Mouse (Mus musculus): ENCODE data around the gene Atg9a. TPM values are rescaled to one million over a fixed set of nuclear protein-coding genes. Genes with fewer than 3 reads are reported as not detected.
A peak's percentile ranks its signal among the peaks of the same experiment; 100 is the strongest.
"Not testable (repeated sequence)": the region's sequence is repeated elsewhere in the genome, so short reads cannot be mapped to it uniquely, and the experiment has no call there.

The Atg9a gene
- total RNA-seq (2021) = 100 to 1,000 TPM; 110 to 115 TPM
- long read RNA-seq, experiment 1, full-length matches to known transcripts = 60 of 129 reads
- long read RNA-seq, experiment 1, partial matches to known transcripts = 46 of 129 reads
- long read RNA-seq, experiment 1, other reads (novel, unspliced or antisense) = 23 of 129 reads
- long read RNA-seq, experiment 2, full-length matches to known transcripts = 69 of 151 reads
- long read RNA-seq, experiment 2, partial matches to known transcripts = 39 of 151 reads
- long read RNA-seq, experiment 2, other reads (novel, unspliced or antisense) = 43 of 151 reads

DNA sequence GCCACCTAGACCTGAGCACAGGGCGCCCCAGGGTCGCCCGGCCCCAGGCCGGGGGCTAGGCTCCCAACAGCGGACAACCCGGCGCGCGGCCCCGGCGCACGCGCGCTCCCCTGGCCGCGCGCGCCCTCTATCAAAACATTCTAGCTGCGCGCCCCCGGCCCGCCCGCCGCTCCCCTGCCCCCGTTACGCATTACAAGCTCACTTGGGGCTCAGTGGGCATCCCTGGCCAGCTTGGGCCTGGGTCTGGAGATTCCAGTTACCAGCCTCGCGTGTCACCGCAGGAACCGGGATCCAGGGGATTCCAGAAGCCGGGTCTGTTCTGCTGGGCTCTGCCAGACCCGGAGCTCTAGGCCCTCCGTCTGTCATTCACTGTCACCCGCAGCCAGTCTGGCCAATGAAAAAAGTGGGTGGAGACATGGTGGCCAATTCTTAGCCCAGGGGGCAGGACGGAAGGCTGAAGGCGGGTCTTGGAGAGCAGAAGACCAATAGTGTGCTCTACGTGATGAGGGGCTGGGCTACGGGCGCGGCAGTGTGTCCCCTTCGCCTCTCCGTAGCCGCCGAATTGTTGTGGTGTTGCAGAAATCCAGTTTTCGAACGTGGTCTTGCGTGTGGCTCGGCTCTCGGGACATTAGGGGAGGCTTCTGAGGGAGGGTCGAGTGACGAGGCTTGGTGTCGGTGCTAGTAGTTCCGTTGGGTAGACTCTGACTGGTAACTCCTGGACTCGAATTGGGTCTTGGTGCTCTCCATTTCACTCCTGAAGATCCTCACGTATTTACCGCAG, at the start of gene Atg9a, which contains the start of gene Ankzf1:
Gene Atg9a (minus strand): TSS at position 575 of the 781 bp plus-strand sequence.
Gene Ankzf1 (plus strand): TSS at position 530 of the 781 bp plus-strand sequence.
- DNase-seq (ENCODE audit: low spot score in 2 of 2) = peak; percentile 91 to 98

DNA sequence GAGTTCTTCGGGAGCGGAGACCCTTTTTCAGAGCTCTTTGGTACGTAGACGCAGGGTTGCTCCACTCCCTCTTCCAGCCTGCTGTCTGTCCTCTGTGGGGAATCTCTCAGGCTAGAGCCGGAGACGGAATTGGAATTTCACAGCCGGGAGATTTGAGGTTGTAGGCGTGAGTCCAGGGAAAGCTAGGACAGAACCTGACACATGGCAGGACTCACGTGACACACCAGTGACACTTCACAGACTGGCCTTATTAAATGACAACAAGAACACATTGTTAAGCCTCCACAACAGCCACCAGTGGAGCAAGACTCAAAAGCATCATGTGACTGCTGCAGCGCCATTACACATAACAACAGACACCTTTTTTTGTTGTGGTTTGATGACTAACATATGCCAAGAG, 47.6 kb upstream of the Atg9a start:
- DNase-seq (ENCODE audit: low spot score in 2 of 2) = no peak

GRCm38 (mm10) chr1:75236117-75237050, 44.4 kb upstream of the Atg9a start, which contains the start of gene Dnajb2:
Dnajb2 (plus strand) TSS chr1:75236406.
- peak; percentile 72 to 86 for DNase-seq (ENCODE audit: low spot score in 2 of 2)

DNA sequence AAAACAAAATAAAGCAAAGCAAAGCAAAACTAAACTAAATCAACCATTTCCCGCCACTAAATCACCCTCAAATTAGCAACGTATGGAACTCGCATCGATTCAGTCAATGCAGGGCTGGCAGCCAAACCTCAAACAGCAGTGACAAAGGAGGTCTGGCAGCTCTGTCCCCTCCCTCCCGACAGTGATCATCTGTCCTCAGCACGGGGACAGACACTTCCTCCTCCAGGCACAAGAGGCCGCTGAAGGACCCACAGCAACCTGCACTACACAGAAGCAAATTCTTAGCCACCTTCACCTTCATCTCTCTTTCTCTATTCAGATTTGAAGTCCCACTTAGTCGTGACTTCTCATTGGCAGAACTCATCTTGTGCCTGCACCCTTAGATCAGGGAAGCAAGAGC, 42.6 kb upstream of the Atg9a start:
- DNase-seq (ENCODE audit: low spot score in 2 of 2) = no peak

- not testable (repeated sequence) for DNase-seq (ENCODE audit: low spot score in 2 of 2)
Measured at GRCm38 (mm10) chr1:75232489-75232888, 40.5 kb upstream of the Atg9a start.

- no peak for DNase-seq (ENCODE audit: low spot score in 2 of 2)
Measured at GRCm38 (mm10) chr1:75231664-75232152, 39.7 kb upstream of the Atg9a start, which contains the start of gene A630095N17Rik. A630095N17Rik (minus strand) TSS chr1:75232102.

DNA sequence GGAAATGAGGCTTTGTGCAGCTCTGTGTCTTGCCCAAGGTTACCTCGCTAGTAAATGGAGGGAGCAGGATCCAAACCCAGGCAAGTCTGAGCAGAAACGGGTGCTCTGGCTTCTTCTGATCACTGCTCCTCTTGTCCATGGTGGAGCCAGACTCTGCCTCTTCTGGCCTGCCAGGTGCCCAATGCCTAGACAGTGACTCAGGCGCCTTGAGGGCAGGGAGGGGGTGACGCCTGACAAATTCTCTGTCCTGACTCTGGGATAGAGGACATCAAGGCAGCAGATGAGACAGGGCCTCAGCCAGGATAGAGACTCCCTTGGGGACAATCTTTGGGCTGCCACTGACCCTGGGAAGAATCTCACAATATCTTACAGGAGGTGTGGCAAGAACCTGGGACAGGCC, 39.2 kb upstream of the Atg9a start:
- no peak for DNase-seq (ENCODE audit: low spot score in 2 of 2)

DNA sequence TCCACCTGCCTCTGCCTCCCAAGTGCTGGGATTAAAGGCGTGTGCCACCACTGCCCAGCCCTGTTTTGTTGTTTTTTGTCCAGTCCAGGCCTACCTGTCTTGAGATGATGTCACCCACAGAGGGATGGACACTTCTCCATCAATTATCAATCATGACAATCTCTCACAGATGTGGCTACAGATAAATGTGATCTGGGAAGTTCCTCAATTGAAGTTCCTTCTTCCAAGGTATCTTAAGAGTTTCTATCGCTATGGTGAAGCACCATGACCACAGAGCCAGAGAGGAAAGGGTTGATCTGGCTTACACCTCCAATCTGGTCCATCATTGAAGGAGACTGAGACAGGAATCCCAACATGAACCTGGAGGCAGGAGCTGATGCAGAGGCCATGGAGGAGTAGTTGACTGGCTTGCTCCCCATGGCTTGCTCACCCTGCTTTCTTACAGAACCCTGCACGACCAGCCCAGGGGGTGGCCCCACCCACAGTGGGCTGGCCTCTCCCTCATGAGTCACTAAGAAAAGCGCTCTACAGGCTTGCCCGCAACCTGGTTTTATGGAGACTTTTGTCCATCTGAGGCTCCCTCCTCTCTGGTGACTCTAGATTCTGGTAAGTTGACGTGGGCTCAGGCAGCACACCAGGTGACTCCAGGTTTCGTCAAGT, 38.5 kb upstream of the Atg9a start:
- no peak for DNase-seq (ENCODE audit: low spot score in 2 of 2)

GRCm38 (mm10) chr1:75229158-75229557, 37.2 kb upstream of the Atg9a start:
- no peak for DNase-seq (ENCODE audit: low spot score in 2 of 2)

DNA sequence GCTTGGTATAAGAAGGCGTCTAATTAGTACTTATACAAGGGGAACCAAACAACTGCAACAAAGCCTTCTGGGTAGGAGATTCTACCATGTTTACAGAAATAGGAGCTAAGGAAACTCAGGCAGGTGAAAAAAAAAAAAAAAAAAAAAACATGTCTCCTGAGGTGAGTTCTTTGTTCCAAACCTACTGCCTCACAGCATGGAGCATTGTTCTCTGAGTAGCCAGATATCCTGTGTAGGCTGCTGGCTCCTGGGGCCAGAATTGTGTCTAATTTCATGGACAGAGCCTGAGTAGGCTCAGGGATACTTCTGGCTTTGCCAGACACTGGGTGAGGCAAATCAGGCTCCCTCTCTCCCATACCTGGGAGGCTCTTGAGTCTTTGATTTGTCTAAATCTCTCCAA, 35.7 kb upstream of the Atg9a start:
- DNase-seq (ENCODE audit: low spot score in 2 of 2) = no peak

- DNase-seq (ENCODE audit: low spot score in 2 of 2) = no peak
Measured at GRCm38 (mm10) chr1:75226138-75226537, 34.1 kb upstream of the Atg9a start.

GRCm38 (mm10) chr1:75225473-75225872, 33.5 kb upstream of the Atg9a start:
- DNase-seq (ENCODE audit: low spot score in 2 of 2) = no peak

DNA sequence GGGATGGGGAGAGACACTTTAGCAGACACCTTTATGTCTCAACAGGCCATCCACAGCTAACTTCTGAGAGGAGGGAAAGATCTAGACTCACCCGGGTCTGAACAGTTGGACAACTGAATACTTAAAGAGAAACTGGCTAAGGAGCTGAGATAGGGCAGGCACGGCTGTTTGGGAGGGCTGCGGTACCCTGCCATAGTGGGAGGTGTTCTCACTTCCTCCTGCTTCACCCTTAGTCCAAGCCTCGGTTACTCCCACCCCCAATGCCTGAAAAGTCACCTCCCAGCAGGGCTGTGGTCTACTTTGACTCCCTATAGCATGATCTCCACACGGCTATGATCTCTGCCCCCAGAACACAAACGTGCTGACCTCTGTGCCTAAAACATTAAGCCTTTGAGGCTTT, 31.5 kb upstream of the Atg9a start:
- DNase-seq (ENCODE audit: low spot score in 2 of 2) = no peak

GRCm38 (mm10) chr1:75222926-75223325, 30.9 kb upstream of the Atg9a start:
- no peak for DNase-seq (ENCODE audit: low spot score in 2 of 2)

DNA sequence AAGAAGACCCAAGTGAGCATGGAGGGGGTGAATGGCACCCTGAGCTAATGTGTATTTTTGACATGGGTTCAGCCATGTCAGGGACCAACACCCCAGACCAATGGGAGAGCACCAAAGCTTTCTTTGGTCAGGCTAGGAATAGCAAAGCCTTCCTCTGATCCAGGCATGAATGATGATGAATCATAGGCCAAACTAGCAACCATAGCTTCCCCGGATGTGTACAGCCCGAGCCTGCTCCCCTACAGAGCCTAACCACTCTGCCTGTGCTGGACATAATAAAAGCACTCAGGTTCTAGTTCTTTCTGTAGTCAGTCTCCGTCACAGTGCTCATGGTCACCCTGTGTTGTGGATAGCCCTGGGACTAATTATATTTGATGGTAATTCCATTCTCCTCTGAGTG, 29.5 kb upstream of the Atg9a start:
- no peak for DNase-seq (ENCODE audit: low spot score in 2 of 2)

DNA sequence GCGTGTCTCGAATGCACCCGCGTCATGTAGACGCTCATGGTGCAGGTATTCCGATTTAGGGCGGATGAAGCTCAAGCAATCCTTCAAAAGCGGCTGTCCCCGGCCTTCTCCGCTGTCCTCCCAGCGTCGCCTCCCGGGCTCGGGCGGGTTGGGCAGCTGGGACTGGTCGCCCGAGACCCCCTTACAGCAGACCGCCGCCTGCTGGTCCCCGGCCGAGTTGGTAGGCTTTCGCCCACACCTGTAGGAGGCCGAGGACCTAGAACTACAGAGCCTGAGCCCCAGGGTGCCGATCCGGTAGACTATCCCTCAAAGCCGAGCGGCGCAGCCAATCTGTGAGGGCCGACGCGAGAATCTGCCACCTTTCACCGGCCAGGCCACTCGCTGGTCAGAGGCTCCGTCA, 27.5 kb upstream of the Atg9a start, which contains the start of gene Tuba4a:
Gene Tuba4a (minus strand): TSS at position 335 of the 400 bp plus-strand sequence.
- no peak for DNase-seq (ENCODE audit: low spot score in 2 of 2)

DNA sequence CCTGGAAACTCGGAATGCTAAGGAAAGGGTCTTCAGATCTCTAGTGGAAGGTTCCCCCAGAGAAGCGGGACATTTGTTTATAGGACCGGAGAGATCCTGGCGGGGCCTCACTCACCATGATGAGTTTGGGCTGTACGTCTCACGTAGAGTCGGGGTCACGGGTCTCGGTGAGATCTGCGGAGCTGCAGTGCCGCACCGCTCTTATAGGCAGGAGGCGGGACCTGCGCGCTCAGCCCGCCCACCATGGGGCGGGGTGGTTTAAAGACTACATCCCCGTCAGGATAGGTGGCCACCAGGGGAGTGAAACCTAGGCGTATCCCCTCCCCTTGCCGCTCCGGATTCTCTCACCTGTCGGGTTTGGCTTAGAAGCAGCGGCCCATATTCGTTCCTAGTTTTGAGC, 27.1 kb upstream of the Atg9a start:
- DNase-seq (ENCODE audit: low spot score in 2 of 2) = peak; percentile 84 to 91

- peak; percentile 52 to 60 for DNase-seq (ENCODE audit: low spot score in 2 of 2)
Measured at GRCm38 (mm10) chr1:75218227-75219001, 26.4 kb upstream of the Atg9a start.

DNA sequence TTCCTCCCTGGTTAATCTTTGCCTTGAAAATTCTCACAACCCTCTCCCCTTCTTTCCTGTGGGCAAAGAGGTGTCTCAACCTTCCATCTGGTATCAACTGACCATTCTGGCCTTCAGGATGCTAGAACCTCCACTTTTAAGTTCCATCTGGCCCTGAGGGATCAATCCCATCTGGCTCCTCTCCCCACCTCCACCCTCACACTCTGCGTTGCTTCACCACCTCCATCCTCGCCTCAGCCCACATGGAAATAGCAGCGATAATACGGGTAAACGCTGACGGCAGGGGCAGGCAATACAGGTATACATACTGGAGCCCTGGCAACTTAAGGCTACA, 25.9 kb upstream of the Atg9a start:
- no peak for DNase-seq (ENCODE audit: low spot score in 2 of 2)
